Mouse (Mus musculus) forebrain, embryonic 11.5 days (tissue): ENCODE results near the gene Cebpa. TPM values are rescaled to one million over a fixed set of nuclear protein-coding genes. Genes with fewer than 3 reads are reported as not detected.

Source experiments
- ATAC-seq: fragments of 200-750 bp; cut with Nextera tagmentation; replicated peaks from 2 replicates; pipeline ENCODE4 v1.8.0; 2017; ENCODE audit warnings: moderate TSS enrichment; ENCODE audit not compliant: low FRiP score
- DNase-seq: peaks from one replicate; pipeline ENCODE4 v3.0.0-alpha.2; 2017; ENCODE audit warnings: low spot score
- H3K27ac ChIP-seq: fragments of 300-500 bp; sonication (generic); 2 replicates; pipeline ENCODE4 v1.5.1; 2014; ENCODE audit warnings: low read depth, low read length
- H3K27me3 ChIP-seq: fragments of 300-500 bp; sonication (generic); 2 replicates; pipeline ENCODE4 v1.6.1; 2014; ENCODE audit warnings: mild to moderate bottlenecking, low read length, mixed read lengths; ENCODE audit not compliant: control insufficient read depth, insufficient read depth
- H3K36me3 ChIP-seq: fragments of 300-500 bp; sonication (generic); 2 replicates; pipeline ENCODE4 v1.6.1; 2014; ENCODE audit warnings: mild to moderate bottlenecking, low read length, moderate library complexity, mixed read lengths; ENCODE audit not compliant: control insufficient read depth, insufficient read depth
- H3K4me1 ChIP-seq: fragments of 300-500 bp; sonication (generic); replicated peaks from 2 replicates; pipeline ENCODE4 v1.6.1; 2014; ENCODE audit warnings: low read length, mixed read lengths; ENCODE audit not compliant: control insufficient read depth, insufficient read depth
- H3K4me2 ChIP-seq: fragments of 300-500 bp; sonication (generic); 2 replicates; pipeline ENCODE4 v1.6.1; 2014; ENCODE audit warnings: low read depth, mild to moderate bottlenecking, low read length, moderate library complexity, mixed read lengths; ENCODE audit not compliant: severe bottlenecking
- H3K4me3 ChIP-seq: fragments of 300-500 bp; sonication (generic); 2 replicates; pipeline ENCODE4 v1.5.1; 2014; ENCODE audit warnings: low read depth, low read length
- H3K9ac ChIP-seq: fragments of 300-500 bp; sonication (generic); 2 replicates; pipeline ENCODE4 v1.6.1; 2014; ENCODE audit warnings: low read length
- H3K9me3 ChIP-seq: fragments of 300-500 bp; sonication (generic); 2 replicates; pipeline ENCODE4 v1.6.1; 2016; ENCODE audit warnings: low read length, mixed read lengths; ENCODE audit not compliant: control insufficient read depth
- WGBS: fragments of 180-500 bp; shearing (Covaris S2); extraction: QIAGEN DNeasy Blood & Tissue Kit; methylation state at CpG from one replicate; pipeline ENCODE4 v1.1.7; 2014; 5-methylcytosine and 5-hydroxymethylcytosine counted together
- polyA plus RNA-seq: library from polyadenylated mRNA; unstranded; fragments of >200 nt; fragmentation: Nextera tagmentation; extraction: Ambion mirVana; gene quantifications from 2 replicates; pipeline ENCODE4 v1.2.1, GENCODE M21; 2014

Cebpa gene
- polyA plus RNA-seq, 1 experiment from 2014 or later, result 0.73 TPM

- ATAC-seq (no peak), DNase-seq (no peak)
- Histone ChIP-seq H3K4me1 (no peaks in the 10 kb centered on the region), H3K9me3 (no peaks in the 10 kb centered on the region), H3K4me3 (no peak overlapping the region), H3K36me3 (no peaks in the 10 kb centered on the region), H3K9ac (no peak overlapping the region), H3K27me3 (no peaks in the 10 kb centered on the region), H3K4me2 (no peak overlapping the region), H3K27ac (no peak overlapping the region)
- 98% methylated on average over 9 of the region's 9 CpGs for WGBS
Measured at GRCm38 (mm10) chr7:35131601-35132000, 12.5 kb downstream of the Cebpa start.

- DNase-seq, result no peak
- no peak overlapping the region for H3K9ac ChIP-seq
- H3K4me2 ChIP-seq, result no peak overlapping the region
- H3K27ac ChIP-seq, result no peak overlapping the region
- no peaks in the 10 kb centered on the region for H3K27me3 ChIP-seq
- WGBS, result 47% methylated on average over 5 of the region's 5 CpGs
- H3K4me1 ChIP-seq, result no peaks in the 10 kb centered on the region
- H3K9me3 ChIP-seq, result no peaks in the 10 kb centered on the region
- no peak overlapping the region for H3K4me3 ChIP-seq
- no peak for ATAC-seq
- H3K36me3 ChIP-seq, result no peaks in the 10 kb centered on the region
Measured at GRCm38 (mm10) chr7:35134621-35135020, 15.5 kb downstream of the Cebpa start.

- 79% methylated on average over 1 of the region's 1 CpGs for WGBS
- no peaks in the 10 kb centered on the region for H3K36me3 ChIP-seq
- no peak overlapping the region for H3K4me3 ChIP-seq
- ATAC-seq, result no peak
- H3K27ac ChIP-seq, result no peak overlapping the region
- H3K4me1 ChIP-seq, result no peaks in the 10 kb centered on the region
- H3K4me2 ChIP-seq, result no peak overlapping the region
- no peak for DNase-seq
- no peaks in the 10 kb centered on the region for H3K9me3 ChIP-seq
- no peak overlapping the region for H3K9ac ChIP-seq
- H3K27me3 ChIP-seq, result no peaks in the 10 kb centered on the region
Measured at GRCm38 (mm10) chr7:35137524-35137923, 18.4 kb downstream of the Cebpa start.

- no peak overlapping the region for H3K4me2 ChIP-seq
- H3K9ac ChIP-seq, result no peak overlapping the region
- 64% methylated on average over 4 of the region's 4 CpGs for WGBS
- no peaks in the 10 kb centered on the region for H3K4me1 ChIP-seq
- DNase-seq (no peak), ATAC-seq (no peak)
- no peaks in the 10 kb centered on the region for H3K27me3 ChIP-seq
- no peak overlapping the region for H3K27ac ChIP-seq
- no peaks in the 10 kb centered on the region for H3K9me3 ChIP-seq
- H3K36me3 ChIP-seq, result no peaks in the 10 kb centered on the region
- H3K4me3 ChIP-seq, result no peak overlapping the region
Measured at GRCm38 (mm10) chr7:35138481-35138880, 19.4 kb downstream of the Cebpa start.

GRCm38 (mm10) chr7:35139880-35140279 lies 20.8 kb downstream of the Cebpa start:
- Histone ChIP-seq H3K9ac (no peak overlapping the region), H3K4me3 (no peak overlapping the region), H3K27me3 (no peaks in the 10 kb centered on the region), H3K9me3 (no peaks in the 10 kb centered on the region), H3K36me3 (no peaks in the 10 kb centered on the region), H3K4me2 (no peak overlapping the region), H3K4me1 (no peaks in the 10 kb centered on the region), H3K27ac (no peak overlapping the region)
- 83% methylated on average over 5 of the region's 5 CpGs for WGBS
- DNase-seq (no peak), ATAC-seq (no peak)

- Histone ChIP-seq H3K4me2 (no peak overlapping the region), H3K4me3 (no peak overlapping the region), H3K27me3 (no peaks in the 10 kb centered on the region), H3K27ac (no peak overlapping the region), H3K9ac (no peak overlapping the region), H3K9me3 (no peaks in the 10 kb centered on the region), H3K36me3 (no peaks in the 10 kb centered on the region), H3K4me1 (no peaks in the 10 kb centered on the region)
- no peak for ATAC-seq
- WGBS, result 83% methylated on average over 5 of the region's 5 CpGs
- no peak for DNase-seq
Measured at GRCm38 (mm10) chr7:35141519-35141918, 22.4 kb downstream of the Cebpa start.

- 77% methylated on average over 8 of the region's 8 CpGs for WGBS
- Histone ChIP-seq H3K4me2 (no peak overlapping the region), H3K4me1 (no peaks in the 10 kb centered on the region), H3K9ac (no peak overlapping the region), H3K9me3 (no peaks in the 10 kb centered on the region), H3K36me3 (no peaks in the 10 kb centered on the region), H3K27ac (no peak overlapping the region), H3K27me3 (no peaks in the 10 kb centered on the region), H3K4me3 (no peak overlapping the region)
- ATAC-seq (no peak), DNase-seq (no peak)
Measured at GRCm38 (mm10) chr7:35142522-35142921, 23.4 kb downstream of the Cebpa start.

- WGBS, result 69% methylated on average over 6 of the region's 6 CpGs
- no peak for DNase-seq
- Histone ChIP-seq H3K27me3 (no peaks in the 10 kb centered on the region), H3K9ac (no peak overlapping the region), H3K4me3 (no peak overlapping the region), H3K36me3 (no peaks in the 10 kb centered on the region), H3K27ac (no peak overlapping the region), H3K9me3 (no peaks in the 10 kb centered on the region), H3K4me1 (no peaks in the 10 kb centered on the region), H3K4me2 (no peak overlapping the region)
- no peak for ATAC-seq
Measured at GRCm38 (mm10) chr7:35143864-35144618, 24.9 kb downstream of the Cebpa start.

GRCm38 (mm10) chr7:35145068-35145467 lies 26.0 kb downstream of the Cebpa start:
- no peaks in the 10 kb centered on the region for H3K4me1 ChIP-seq
- H3K9ac ChIP-seq, result no peak overlapping the region
- H3K4me3 ChIP-seq, result no peak overlapping the region
- ATAC-seq, result no peak
- H3K4me2 ChIP-seq, result no peak overlapping the region
- no peak overlapping the region for H3K27ac ChIP-seq
- 85% methylated on average over 9 of the region's 9 CpGs for WGBS
- H3K9me3 ChIP-seq, result no peaks in the 10 kb centered on the region
- no peaks in the 10 kb centered on the region for H3K27me3 ChIP-seq
- H3K36me3 ChIP-seq, result no peaks in the 10 kb centered on the region
- no peak for DNase-seq
